Mouse (Mus musculus) hindbrain, embryonic 15.5 days (tissue): ENCODE results near the gene Podxl2. TPM values are rescaled to one million over a fixed set of nuclear protein-coding genes. Genes with fewer than 3 reads are reported as not detected.
A peak's percentile ranks its signal among the peaks of the same experiment; 100 is the strongest.

ENCODE experiments used
- ATAC-seq: fragments of 200-750 bp; cut with Nextera tagmentation; 2 replicates; pipeline ENCODE4 v1.8.0; 2017; ENCODE audit warnings: low read depth, moderate number of reproducible peaks, moderate TSS enrichment; ENCODE audit not compliant: low FRiP score
- H3K27ac ChIP-seq: fragments of 300-500 bp; sonication (generic); replicated peaks from 2 replicates; pipeline ENCODE4 v1.5.1; 2015; ENCODE audit warnings: mild to moderate bottlenecking, inconsistent platforms
- H3K27me3 ChIP-seq: fragments of 300-500 bp; sonication (generic); 2 replicates; pipeline ENCODE4 v1.6.1; 2015; ENCODE audit warnings: control low read depth, inconsistent platforms
- H3K36me3 ChIP-seq: fragments of 300-500 bp; sonication (generic); 2 replicates; pipeline ENCODE4 v1.6.1; 2015; ENCODE audit warnings: control low read depth, inconsistent platforms
- H3K4me1 ChIP-seq: fragments of 300-500 bp; sonication (generic); replicated peaks from 2 replicates; pipeline ENCODE4 v1.6.1; 2015; ENCODE audit warnings: control low read depth, inconsistent platforms
- H3K4me2 ChIP-seq: fragments of 300-500 bp; sonication (generic); 2 replicates; pipeline ENCODE4 v1.6.1; 2015; ENCODE audit warnings: moderate library complexity, mild to moderate bottlenecking, inconsistent platforms
- H3K4me3 ChIP-seq: fragments of 300-500 bp; sonication (generic); 2 replicates; pipeline ENCODE4 v1.5.1; 2015; ENCODE audit warnings: mild to moderate bottlenecking, inconsistent platforms
- H3K9ac ChIP-seq: fragments of 300-500 bp; sonication (generic); 2 replicates; pipeline ENCODE4 v1.6.1; 2015; ENCODE audit warnings: inconsistent platforms
- H3K9me3 ChIP-seq: fragments of 300-500 bp; sonication (generic); 2 replicates; pipeline ENCODE4 v1.6.1; 2016; ENCODE audit warnings: control low read depth, inconsistent platforms
- WGBS: fragments of 180-500 bp; shearing (Covaris S2); methylation state at CpG from one replicate; pipeline ENCODE4 v1.1.7; 2015; 5-methylcytosine and 5-hydroxymethylcytosine counted together
- polyA plus RNA-seq: library from polyadenylated mRNA; unstranded; fragments of >200 nt; fragmentation: Nextera tagmentation; extraction: Ambion mirVana; gene quantifications from 2 replicates; pipeline ENCODE4 v1.2.1, GENCODE M21; 2015

Gene Podxl2
- polyA plus RNA-seq, result 584 and 747 TPM in 2 replicates

DNA sequence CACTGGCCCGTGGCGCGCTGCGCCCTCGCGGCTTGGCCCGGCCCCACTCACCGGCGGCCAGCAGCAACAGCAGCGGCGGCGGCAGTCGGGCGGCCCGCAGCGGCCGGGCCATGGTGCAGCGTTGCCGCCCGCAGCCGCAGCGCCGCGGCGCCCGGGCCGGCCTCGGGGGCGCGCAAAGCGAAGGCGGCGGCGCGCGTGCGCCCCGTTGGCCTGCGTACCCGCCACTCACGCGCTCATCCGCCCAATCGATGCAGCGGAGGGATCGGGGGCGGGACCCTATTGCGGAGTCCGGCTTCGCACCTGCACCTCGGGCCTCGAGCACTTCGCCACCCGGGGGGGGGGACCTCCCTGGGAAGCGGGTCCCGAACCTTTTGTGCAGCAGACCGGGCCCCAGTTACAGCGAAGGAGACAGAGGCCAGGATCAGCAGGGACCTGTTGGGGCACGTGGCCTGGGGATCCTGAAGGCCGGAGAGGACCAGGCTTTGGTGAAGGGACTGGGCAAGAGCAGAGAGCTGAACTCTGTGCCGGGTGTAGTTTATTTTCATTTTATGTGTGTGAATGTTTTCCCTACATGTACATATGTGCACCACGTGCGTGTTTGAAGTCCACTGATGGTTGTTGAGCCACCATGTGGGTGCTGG is at the start of gene Podxl2:
Podxl2 (minus strand) TSS at position 177 of the 641 bp plus-strand sequence.
- peak within 1 kb of the TSS; percentile 96 for H3K9ac ChIP-seq
- no peaks in the 10 kb centered on the region for H3K9me3 ChIP-seq
- H3K4me2 ChIP-seq, result peak within 1 kb of the TSS; percentile 87
- peaks cover 42% of the 10 kb centered on the region for H3K4me1 ChIP-seq
- H3K36me3 ChIP-seq, result no peaks in the 10 kb centered on the region
- peak; percentile 77 for ATAC-seq
- 4% methylated on average over 54 of the region's 63 CpGs for WGBS
- H3K4me3 ChIP-seq, result peak within 1 kb of the TSS; percentile 88
- H3K27me3 ChIP-seq, result no peaks in the 10 kb centered on the region
- H3K27ac ChIP-seq, result peak within 1 kb of the TSS; percentile 97

DNA sequence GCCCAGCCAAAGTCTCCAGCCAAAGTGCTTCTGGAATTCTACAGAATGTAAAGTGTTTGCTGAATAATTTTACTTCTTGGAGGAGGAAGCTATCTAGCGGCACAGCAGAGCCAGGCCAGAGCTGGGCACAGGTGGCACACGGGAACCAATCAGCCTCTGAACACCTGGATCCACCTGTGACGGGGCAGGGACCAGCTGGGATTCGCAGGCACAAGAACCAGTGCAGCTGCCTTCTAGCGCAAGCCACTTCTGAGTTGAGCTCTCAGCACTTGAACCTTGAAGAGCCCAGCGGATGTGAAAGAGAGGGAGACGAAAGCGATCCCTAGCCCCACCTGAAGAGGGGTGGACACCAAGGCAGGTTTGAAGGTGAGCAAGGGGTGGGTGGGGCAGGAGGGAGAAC is 44.0 kb upstream of the Podxl2 start:
- H3K36me3 ChIP-seq, result no peaks in the 10 kb centered on the region
- no peak for ATAC-seq
- 75% methylated on average over 8 of the region's 8 CpGs for WGBS
- H3K4me3 ChIP-seq, result no peak overlapping the region
- no peak overlapping the region for H3K4me2 ChIP-seq
- no peak overlapping the region for H3K9ac ChIP-seq
- 0 out of 2 replicates have a peak, but pooled peaks cover 7% of the 10 kb centered on the region for H3K4me1 ChIP-seq
- H3K9me3 ChIP-seq, result no peaks in the 10 kb centered on the region
- no peaks in the 10 kb centered on the region for H3K27me3 ChIP-seq
- no peak overlapping the region for H3K27ac ChIP-seq

DNA sequence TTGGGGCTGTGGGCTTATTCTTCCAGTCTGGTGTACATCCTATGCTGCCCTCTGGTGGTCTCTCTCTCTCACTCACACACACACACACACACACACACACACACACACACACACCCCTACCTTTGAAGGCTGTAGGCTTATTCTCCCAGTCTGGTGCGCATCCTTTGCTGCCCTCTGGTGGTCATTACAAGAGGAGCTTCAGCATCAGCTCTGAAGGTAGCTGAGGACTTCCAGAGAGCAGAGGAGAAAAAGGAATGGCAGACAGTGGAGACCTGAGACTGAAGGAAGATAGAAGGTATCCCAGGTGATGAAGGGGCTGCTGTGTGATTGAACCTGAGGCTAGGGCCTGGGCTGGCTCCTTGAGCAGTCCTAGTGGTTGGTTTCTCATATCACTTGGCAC is 41.3 kb upstream of the Podxl2 start:
- no peak for ATAC-seq
- Histone ChIP-seq H3K4me3 (no peak overlapping the region), H3K27me3 (no peaks in the 10 kb centered on the region), H3K36me3 (no peaks in the 10 kb centered on the region), H3K4me2 (no peak overlapping the region), H3K27ac (no peak overlapping the region), H3K4me1 (0 out of 2 replicates have a peak, but pooled peaks cover 7% of the 10 kb centered on the region), H3K9ac (no peak overlapping the region), H3K9me3 (no peaks in the 10 kb centered on the region)
- 65% methylated on average over 1 of the region's 1 CpGs for WGBS

DNA sequence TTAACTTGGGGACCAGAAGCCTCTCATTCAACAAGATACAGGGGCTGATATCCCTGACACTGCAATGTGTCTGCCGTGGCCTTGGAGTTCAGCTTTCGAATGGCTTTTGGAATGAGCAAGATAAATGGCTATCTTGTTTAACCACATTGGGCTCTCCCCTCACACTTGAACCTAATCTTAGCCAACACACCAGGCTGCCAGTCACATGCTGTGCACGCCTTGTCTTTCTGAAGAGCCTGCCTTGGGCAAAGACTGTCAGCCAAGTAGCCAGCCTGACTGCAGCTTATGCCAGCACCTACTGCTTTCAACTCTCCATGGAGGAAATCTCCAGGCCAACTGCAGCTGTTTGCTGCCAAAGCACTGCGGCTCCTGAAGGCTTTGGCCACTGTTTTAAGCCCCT is 40.7 kb upstream of the Podxl2 start:
- Histone ChIP-seq H3K36me3 (no peaks in the 10 kb centered on the region; the same call in 1 of the 2 replicates), H3K4me3 (no peak overlapping the region), H3K9ac (no peak overlapping the region), H3K4me2 (no peak overlapping the region), H3K9me3 (no peaks in the 10 kb centered on the region), H3K27ac (no peak overlapping the region), H3K27me3 (no peaks in the 10 kb centered on the region), H3K4me1 (0 out of 2 replicates have a peak, but pooled peaks cover 7% of the 10 kb centered on the region)
- WGBS, result 65% methylated on average over 4 of the region's 4 CpGs
- no peak for ATAC-seq

DNA sequence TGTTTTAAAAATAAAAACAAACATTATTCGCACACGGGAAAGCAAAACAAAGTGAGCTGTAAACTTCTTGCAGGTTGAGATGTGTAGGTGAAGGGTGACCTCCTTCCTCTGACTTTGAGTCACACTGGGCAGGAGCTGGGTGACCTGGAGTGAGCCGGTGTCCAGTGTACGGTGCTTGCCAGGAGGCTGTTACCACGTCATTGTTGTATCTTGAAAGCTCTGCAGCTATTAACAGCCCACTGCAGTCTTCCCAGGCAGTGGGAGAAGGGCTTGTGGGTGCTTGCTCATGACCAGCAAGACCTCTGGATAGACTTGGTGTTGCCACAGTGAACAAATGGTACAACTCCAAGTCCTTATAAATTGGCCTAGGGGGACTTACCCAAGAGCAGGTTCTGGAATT is 40.0 kb upstream of the Podxl2 start:
- H3K27me3 ChIP-seq, result no peaks in the 10 kb centered on the region
- no peak for ATAC-seq
- no peaks in the 10 kb centered on the region; the same call in 1 of the 2 replicates for H3K36me3 ChIP-seq
- no peak overlapping the region for H3K9ac ChIP-seq
- WGBS, result 80% methylated on average over 5 of the region's 5 CpGs
- no peak overlapping the region for H3K4me2 ChIP-seq
- H3K9me3 ChIP-seq, result no peaks in the 10 kb centered on the region
- H3K4me1 ChIP-seq, result 0 out of 2 replicates have a peak, but pooled peaks cover 7% of the 10 kb centered on the region
- no peak overlapping the region for H3K27ac ChIP-seq
- no peak overlapping the region for H3K4me3 ChIP-seq

DNA sequence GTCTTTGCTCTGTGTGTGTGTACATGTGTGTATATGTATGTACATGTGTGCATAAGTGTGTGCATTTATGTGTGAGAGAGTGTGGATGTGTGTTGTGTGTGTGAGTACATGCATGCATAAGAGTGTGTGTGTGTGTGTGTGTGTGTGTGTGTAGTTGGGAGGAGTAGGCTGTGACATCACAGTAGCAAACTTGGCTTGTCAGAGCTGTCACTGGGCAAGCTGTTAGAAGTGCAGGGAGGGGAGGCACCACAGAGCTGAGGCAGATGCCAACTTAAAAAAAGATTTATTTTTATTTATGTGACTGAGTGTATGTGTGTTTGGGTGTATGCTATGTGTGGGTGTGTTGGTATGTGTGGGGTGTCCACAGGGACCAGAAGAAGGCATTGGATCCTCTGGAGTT is 38.6 kb upstream of the Podxl2 start:
- no peak overlapping the region for H3K27ac ChIP-seq
- no peak overlapping the region for H3K4me2 ChIP-seq
- no peak for ATAC-seq
- H3K9ac ChIP-seq, result no peak overlapping the region
- H3K27me3 ChIP-seq, result no peaks in the 10 kb centered on the region
- no peak overlapping the region for H3K4me3 ChIP-seq
- no peaks in the 10 kb centered on the region; the same call in 1 of the 2 replicates for H3K36me3 ChIP-seq
- no peaks in the 10 kb centered on the region for H3K9me3 ChIP-seq
- H3K4me1 ChIP-seq, result no peaks in the 10 kb centered on the region

DNA sequence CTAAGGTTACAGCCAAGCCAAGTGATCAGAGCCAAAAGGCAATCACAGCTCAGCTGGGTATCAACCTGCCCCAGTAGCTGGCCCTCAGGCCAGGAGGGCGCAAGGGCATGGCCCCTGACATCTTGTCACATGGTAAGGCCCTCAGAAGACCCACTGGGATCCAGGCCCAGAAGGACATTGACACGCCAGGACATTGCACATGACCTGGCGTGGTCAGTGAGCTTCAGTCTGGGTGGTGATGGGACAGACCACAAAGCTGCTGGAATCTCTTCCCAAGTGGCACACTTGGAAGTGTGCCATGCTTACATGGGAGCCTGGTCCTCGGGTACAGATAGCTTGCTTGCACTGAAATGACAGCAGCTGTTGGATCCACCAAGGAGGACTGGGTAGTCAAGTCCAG is 38.2 kb upstream of the Podxl2 start:
- no peak overlapping the region for H3K27ac ChIP-seq
- no peaks in the 10 kb centered on the region for H3K27me3 ChIP-seq
- 82% methylated on average over 4 of the region's 4 CpGs for WGBS
- ATAC-seq, result no peak
- H3K4me2 ChIP-seq, result no peak overlapping the region
- H3K4me3 ChIP-seq, result no peak overlapping the region
- no peak overlapping the region for H3K9ac ChIP-seq
- H3K4me1 ChIP-seq, result no peaks in the 10 kb centered on the region
- no peaks in the 10 kb centered on the region for H3K9me3 ChIP-seq
- no peaks in the 10 kb centered on the region; the same call in 1 of the 2 replicates for H3K36me3 ChIP-seq

DNA sequence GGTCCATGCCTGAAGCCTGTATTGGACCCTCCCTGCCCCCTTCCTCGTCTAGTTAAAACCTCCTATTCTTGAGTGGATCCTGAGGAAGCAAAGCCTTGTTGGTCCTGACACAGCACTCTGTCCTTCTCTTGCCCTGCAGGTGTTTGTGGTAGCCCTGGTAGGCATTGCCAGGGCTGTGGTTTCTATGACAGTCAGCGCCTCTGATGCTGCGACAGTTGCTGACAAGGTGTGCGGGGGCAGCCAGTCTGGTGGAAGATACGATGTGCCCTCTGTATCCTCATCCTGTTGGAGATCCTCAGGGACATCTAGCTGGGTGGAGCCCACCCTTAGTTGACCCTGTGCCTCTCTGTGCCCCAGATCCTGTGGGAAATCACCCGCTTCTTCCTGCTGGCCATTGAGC is 34.3 kb upstream of the Podxl2 start:
- H3K4me2 ChIP-seq, result no peak overlapping the region
- no peak overlapping the region for H3K4me3 ChIP-seq
- no peak overlapping the region for H3K27ac ChIP-seq
- no peak overlapping the region for H3K9ac ChIP-seq
- 91% methylated on average over 6 of the region's 6 CpGs for WGBS
- no peaks in the 10 kb centered on the region; the same call in 1 of the 2 replicates for H3K36me3 ChIP-seq
- H3K27me3 ChIP-seq, result no peaks in the 10 kb centered on the region
- no peaks in the 10 kb centered on the region for H3K9me3 ChIP-seq
- H3K4me1 ChIP-seq, result peaks cover 21% of the 10 kb centered on the region
- no peak for ATAC-seq

DNA sequence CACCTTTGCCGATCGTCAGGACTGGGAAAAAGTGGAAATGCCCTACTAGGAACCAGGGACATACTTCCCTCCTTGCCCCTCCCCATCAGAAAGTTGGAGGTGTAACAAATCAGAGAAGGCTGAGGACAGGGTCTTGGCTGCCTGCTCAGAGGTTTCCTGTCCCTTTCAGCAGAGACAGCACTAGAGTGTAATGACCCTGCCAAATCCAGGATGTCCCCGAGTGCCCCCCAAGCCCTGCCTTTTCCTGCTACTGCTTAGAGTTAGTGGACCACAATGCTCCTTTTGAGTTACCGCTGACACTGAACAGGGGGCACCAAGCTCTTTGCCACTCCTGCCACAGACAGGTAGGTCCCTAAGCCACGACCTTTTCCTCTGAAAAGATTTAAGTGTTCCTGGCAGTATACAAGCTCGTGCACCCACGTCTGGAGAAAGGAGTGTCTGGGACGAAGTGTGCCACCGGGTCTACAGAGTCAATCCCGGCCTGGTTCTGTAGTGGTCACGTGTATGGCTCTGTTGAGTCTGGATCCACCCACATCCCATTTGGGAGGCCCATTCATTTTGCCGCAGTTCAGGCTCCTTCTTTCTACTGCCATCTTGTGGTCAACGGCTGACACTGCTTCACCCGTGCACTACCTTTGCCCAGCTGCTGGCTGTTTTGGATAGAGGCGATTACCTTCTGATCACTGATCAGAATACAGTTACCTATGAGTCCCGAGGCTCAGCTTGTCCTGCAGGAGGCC is 31.7 kb upstream of the Podxl2 start:
- WGBS, result 22% methylated on average over 16 of the region's 16 CpGs
- H3K9me3 ChIP-seq, result no peaks in the 10 kb centered on the region
- H3K4me3 ChIP-seq, result no peak overlapping the region
- H3K4me1 ChIP-seq, result peaks cover 39% of the 10 kb centered on the region
- H3K9ac ChIP-seq, result no peak overlapping the region
- H3K27ac ChIP-seq, result no peak overlapping the region
- no peaks in the 10 kb centered on the region for H3K27me3 ChIP-seq
- H3K4me2 ChIP-seq, result peak overlapping the region; percentile 46
- no peaks in the 10 kb centered on the region; the same call in 1 of the 2 replicates for H3K36me3 ChIP-seq
- ATAC-seq, result peak; percentile 20; the same call in 1 of the 2 replicates

DNA sequence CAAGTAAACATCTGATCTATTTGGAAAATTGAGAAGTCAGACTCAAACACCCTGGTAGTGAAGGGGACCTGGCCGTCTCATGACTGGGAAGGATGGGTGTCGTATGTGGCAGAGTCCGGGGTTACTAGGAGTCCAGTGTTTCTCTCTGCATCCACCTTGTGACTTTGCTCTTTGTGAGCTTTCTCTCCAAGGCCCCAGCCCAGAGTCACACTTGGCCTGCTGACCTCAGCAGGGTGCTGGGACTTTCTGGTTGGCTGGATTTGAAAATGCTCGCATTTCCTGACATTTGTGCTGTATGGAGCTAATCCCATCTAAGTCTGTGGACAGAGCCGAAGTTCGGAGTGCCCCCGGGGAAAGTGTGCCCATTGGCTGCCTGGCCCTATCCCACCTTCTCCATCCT is 30.2 kb upstream of the Podxl2 start:
- Histone ChIP-seq H3K4me1 (peaks cover 45% of the 10 kb centered on the region), H3K27ac (no peak overlapping the region), H3K4me3 (no peak overlapping the region), H3K9ac (no peak overlapping the region), H3K9me3 (no peaks in the 10 kb centered on the region), H3K4me2 (no peak overlapping the region), H3K27me3 (no peaks in the 10 kb centered on the region), H3K36me3 (no peaks in the 10 kb centered on the region)
- 86% methylated on average over 7 of the region's 7 CpGs for WGBS
- no peak for ATAC-seq

DNA sequence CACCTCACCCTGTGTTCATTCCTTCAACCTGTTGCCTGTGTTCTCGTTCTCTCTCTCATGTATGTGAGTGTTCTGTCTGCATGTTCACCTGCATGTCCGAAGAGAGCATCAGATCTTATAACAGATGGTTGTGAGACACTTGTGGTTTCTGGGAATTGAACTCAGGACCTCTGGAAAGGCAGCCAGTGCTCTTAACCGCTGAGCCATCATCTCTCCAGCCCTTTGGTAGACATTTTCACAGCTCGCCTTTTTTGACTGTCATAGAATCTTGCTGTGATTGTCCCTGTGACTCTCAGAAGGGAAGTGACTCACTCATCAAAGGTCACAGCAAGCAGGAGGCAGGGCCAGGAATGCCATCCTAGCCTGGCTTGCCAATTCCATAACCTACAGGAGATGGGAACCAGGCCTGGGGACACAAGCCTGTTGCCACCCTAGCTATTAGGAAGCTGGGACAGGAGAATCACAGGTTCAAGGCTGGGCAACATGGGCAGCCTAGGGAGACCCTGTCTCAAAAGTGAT is 29.7 kb upstream of the Podxl2 start:
- Histone ChIP-seq H3K36me3 (no peaks in the 10 kb centered on the region), H3K4me1 (peaks cover 45% of the 10 kb centered on the region), H3K27ac (no peak overlapping the region), H3K27me3 (no peaks in the 10 kb centered on the region), H3K9me3 (no peaks in the 10 kb centered on the region), H3K4me2 (peak overlapping the region; percentile 99; the same call in 1 of the 2 replicates), H3K9ac (0 out of 2 replicates have a peak overlapping the region, but pooled peaks have one; percentile 8), H3K4me3 (no peak overlapping the region)
- ATAC-seq, result no peak
- WGBS, result 91% methylated on average over 4 of the region's 4 CpGs

DNA sequence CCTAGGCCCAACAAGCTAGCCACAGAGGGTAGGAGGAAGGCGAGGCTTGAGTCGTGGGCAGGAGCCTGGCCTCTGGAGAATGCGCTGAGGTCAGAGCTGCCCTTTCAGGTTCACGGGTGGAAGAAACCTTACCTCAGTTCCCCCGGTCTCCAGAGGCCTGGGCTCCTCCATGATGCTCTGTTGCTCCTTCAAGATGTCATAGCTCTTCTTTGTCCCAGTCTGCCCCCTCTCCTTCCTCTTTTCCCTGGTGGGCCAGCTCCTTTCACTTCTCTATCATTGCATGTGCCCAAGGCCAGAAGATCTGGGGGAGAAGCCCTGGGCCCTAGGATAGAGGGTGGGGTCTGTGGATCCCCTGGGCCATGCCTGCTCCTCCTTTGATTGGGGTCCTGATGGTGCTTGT is 28.9 kb upstream of the Podxl2 start:
- H3K9ac ChIP-seq, result 0 out of 2 replicates have a peak overlapping the region, but pooled peaks have one; percentile 81
- H3K36me3 ChIP-seq, result no peaks in the 10 kb centered on the region
- no peaks in the 10 kb centered on the region for H3K27me3 ChIP-seq
- ATAC-seq, result no peak
- peak overlapping the region; percentile 99 for H3K4me2 ChIP-seq
- H3K9me3 ChIP-seq, result no peaks in the 10 kb centered on the region
- WGBS, result 72% methylated on average over 5 of the region's 5 CpGs
- peaks cover 49% of the 10 kb centered on the region for H3K4me1 ChIP-seq
- H3K27ac ChIP-seq, result no peak overlapping the region
- peak overlapping the region; percentile 64; the same call in 1 of the 2 replicates for H3K4me3 ChIP-seq
